ENCODE assay signal across 8 mouse cellular contexts in the genomic region with DNA sequence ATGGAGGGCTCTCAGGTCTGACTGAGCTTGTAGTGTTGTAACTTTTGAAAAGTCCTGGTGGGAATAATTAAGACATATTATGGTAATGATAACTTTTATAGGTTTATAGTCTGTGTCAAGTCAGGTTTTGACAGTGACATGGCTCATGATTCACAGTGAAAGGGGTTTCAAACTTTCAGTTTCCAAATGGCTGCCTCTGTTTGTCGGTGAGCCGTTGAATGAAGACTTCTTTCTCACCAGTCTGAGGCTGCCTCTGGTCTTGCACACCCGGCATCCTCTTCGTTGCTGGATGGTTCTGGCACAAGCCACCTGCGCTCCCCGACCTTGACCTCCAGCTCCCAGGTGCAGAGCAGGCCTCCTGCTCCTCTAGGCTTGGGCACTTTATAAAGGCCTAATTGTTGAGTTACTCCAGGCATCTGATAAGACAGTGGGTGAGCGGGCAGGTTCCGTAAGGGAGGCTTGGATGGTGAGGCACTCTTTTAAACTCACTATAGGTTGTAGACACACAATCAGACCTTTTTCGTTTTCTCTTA. TPM values are rescaled to one million over a fixed set of nuclear protein-coding genes. Genes with fewer than 3 reads are reported as not detected.
A peak's percentile ranks its signal among the peaks of the same experiment; 100 is the strongest.
DNase-seq lines count a peak whose midpoint lies in the region; ATAC-seq and TF ChIP-seq lines count a peak whose summit lies in the region.

No protein-coding gene starts in this region.

- H3K4me1 ChIP-seq in lung, postnatal 0 days (ENCODE audit: insufficient read depth, low read depth, low read length): peaks cover 15% of the 10 kb centered on the region; the same call in 1 of the 2 replicates
- H3K4me1 ChIP-seq in forebrain, embryonic 11.5 days (replicated peaks; ENCODE audit: control insufficient read depth, insufficient read depth, low read length): peaks cover 42% of the 10 kb centered on the region
- peaks cover 15% of the 10 kb centered on the region for H3K4me1 ChIP-seq in limb, embryonic 11.5 days (ENCODE audit: control insufficient read depth, insufficient read depth, low read length)
- peaks cover 40% of the 10 kb centered on the region for H3K4me1 ChIP-seq in small intestine, adult 2 months (ENCODE audit: control insufficient read depth, insufficient read depth, insufficient read length, low read length)

- no peak for TF ChIP-seq POLR2A in small intestine, adult 2 months (IDR thresholded peaks at IDR 0.05; ENCODE audit: low read depth, low read length)

- no peak overlapping the region for H3K9ac ChIP-seq in lung, postnatal 0 days (replicated peaks; ENCODE audit: low read depth)
- H3K9ac ChIP-seq in forebrain, embryonic 11.5 days (ENCODE audit: low read length): peak overlapping the region; percentile 92
- no peak overlapping the region for H3K9ac ChIP-seq in limb, embryonic 11.5 days (ENCODE audit: low read length)

- H3K27ac ChIP-seq in lung, postnatal 0 days (ENCODE audit: low read length): no peak overlapping the region
- H3K27ac ChIP-seq in forebrain, embryonic 11.5 days (ENCODE audit: low read depth, low read length): peak overlapping the region; percentile 73
- H3K27ac ChIP-seq in limb, embryonic 11.5 days (replicated peaks; ENCODE audit: low read depth, low read length): no peak overlapping the region
- peak overlapping the region; percentile 94 for H3K27ac ChIP-seq in small intestine, adult 2 months (ENCODE audit: insufficient read depth, low read depth, low read length)

- TF ChIP-seq CTCF in lung, postnatal 0 days (IDR thresholded peaks at IDR 0.05): no peak
- 0 out of 2 replicates have a peak, but pooled peaks have one; percentile 7 for TF ChIP-seq CTCF in small intestine, adult 2 months (IDR thresholded peaks at IDR 0.05; ENCODE audit: extremely low read depth, insufficient read length, insufficient replicate concordance, low read depth, low read length)

- H3K27me3 ChIP-seq in lung, postnatal 0 days (replicated peaks; ENCODE audit: insufficient read depth, low read length): no peaks in the 10 kb centered on the region
- H3K27me3 ChIP-seq in forebrain, embryonic 11.5 days (ENCODE audit: control insufficient read depth, insufficient read depth, low read length): no peaks in the 10 kb centered on the region
- no peaks in the 10 kb centered on the region for H3K27me3 ChIP-seq in limb, embryonic 11.5 days (ENCODE audit: control insufficient read depth, insufficient read depth, low read length)
- H3K27me3 ChIP-seq in small intestine, adult 2 months (ENCODE audit: control insufficient read depth, insufficient read depth, low read length): no peaks in the 10 kb centered on the region

- no peak for TF ChIP-seq EP300 in lung, postnatal 0 days (IDR thresholded peaks at IDR 0.05)

- no peaks in the 10 kb centered on the region for H3K9me3 ChIP-seq in lung, postnatal 0 days (ENCODE audit: low read length)
- H3K9me3 ChIP-seq in forebrain, embryonic 11.5 days (ENCODE audit: control insufficient read depth, low read length): no peaks in the 10 kb centered on the region
- no peaks in the 10 kb centered on the region for H3K9me3 ChIP-seq in limb, embryonic 11.5 days (ENCODE audit: control insufficient read depth, low read length)

- H3K36me3 ChIP-seq in lung, postnatal 0 days (ENCODE audit: insufficient read depth, low read length): no peaks in the 10 kb centered on the region
- no peaks in the 10 kb centered on the region for H3K36me3 ChIP-seq in forebrain, embryonic 11.5 days (ENCODE audit: control insufficient read depth, insufficient read depth, low read length)
- no peaks in the 10 kb centered on the region for H3K36me3 ChIP-seq in limb, embryonic 11.5 days (ENCODE audit: control insufficient read depth, insufficient read depth, low read length)
- 0 out of 2 replicates have a peak, but pooled peaks cover 1% of the 10 kb centered on the region for H3K36me3 ChIP-seq in small intestine, adult 2 months (ENCODE audit: control insufficient read depth, insufficient read depth, low read length)

- peak overlapping the region; percentile 84 for H3K4me2 ChIP-seq in lung, postnatal 0 days (replicated peaks; ENCODE audit: low read depth, low read length)
- peak overlapping the region; percentile 93 for H3K4me2 ChIP-seq in forebrain, embryonic 11.5 days (ENCODE audit: low read depth, low read length, severe bottlenecking)
- 0 out of 2 replicates have a peak overlapping the region, but pooled peaks have one; percentile 96 for H3K4me2 ChIP-seq in limb, embryonic 11.5 days (ENCODE audit: low read depth, severe bottlenecking)

- no peak overlapping the region for H3K4me3 ChIP-seq in lung, postnatal 0 days (ENCODE audit: low read depth, low read length)
- H3K4me3 ChIP-seq in forebrain, embryonic 11.5 days (ENCODE audit: low read depth, low read length): peak overlapping the region; percentile 89
- H3K4me3 ChIP-seq in limb, embryonic 11.5 days (ENCODE audit: low read depth, low read length): no peak overlapping the region
- peak overlapping the region; percentile 59 for H3K4me3 ChIP-seq in small intestine, adult 2 months (ENCODE audit: low read depth, low read length)

- ATAC-seq in lung, postnatal 0 days: no peak
- ATAC-seq in forebrain, embryonic 11.5 days (replicated peaks; ENCODE audit: low FRiP score): no peak
- no peak for ATAC-seq in limb, embryonic 11.5 days (ENCODE audit: insufficient number of reproducible peaks, low FRiP score, low TSS enrichment, low read depth)

- no peak for DNase-seq in lung, postnatal 0 days (ENCODE audit: low spot score)
- DNase-seq in lung, postnatal 14 days: no peak
- DNase-seq in forebrain, embryonic 11.5 days (ENCODE audit: low spot score): no peak
- DNase-seq in limb, embryonic 11.5 days (ENCODE audit: low spot score): no peak
- DNase-seq in T-cell, adult 2 months (ENCODE audit: low spot score): no peak
- DNase-seq in ovary, postnatal 36 days (ENCODE audit: low spot score): no peak
- no peak for DNase-seq in yolk sac, embryonic 10.5 days (ENCODE audit: low spot score)

- 65% methylated on average over 9 of the region's 9 CpGs for WGBS in lung, postnatal 0 days
- 47% methylated on average over 9 of the region's 9 CpGs for WGBS in forebrain, embryonic 11.5 days
- WGBS in limb, embryonic 11.5 days: 81% methylated on average over 9 of the region's 9 CpGs
- WGBS in small intestine, adult 2 months: 18% methylated on average over 9 of the region's 9 CpGs

RNA-seq across cellular contexts. Expression of gene Trak1, which starts 2.0 kb away (rescaled TPM):
- polyA plus RNA-seq in lung, postnatal 0 days (2015; fragmentation: Nextera tagmentation; extraction: Ambion mirVana): 27.1 and 28.6 TPM in 2 replicates
- polyA plus RNA-seq in forebrain, embryonic 11.5 days (2014; fragmentation: Nextera tagmentation; extraction: Ambion mirVana): 33.5 and 36.4 TPM in 2 replicates
- polyA plus RNA-seq in limb, embryonic 11.5 days (2014; fragmentation: Nextera tagmentation; extraction: Ambion mirVana): 9.3 and 11.7 TPM in 2 replicates
- polyA plus RNA-seq in small intestine, adult 2 months (2012; rRNA removed): 55.4 and 99.8 TPM in 2 replicates

RNA-seq across cellular contexts. Expression of gene Ulk4, which starts 22.3 kb away (rescaled TPM):
- polyA plus RNA-seq in lung, postnatal 0 days (2015; fragmentation: Nextera tagmentation; extraction: Ambion mirVana): 117 and 122 TPM in 2 replicates
- polyA plus RNA-seq in forebrain, embryonic 11.5 days (2014; fragmentation: Nextera tagmentation; extraction: Ambion mirVana): 144 and 163 TPM in 2 replicates
- polyA plus RNA-seq in limb, embryonic 11.5 days (2014; fragmentation: Nextera tagmentation; extraction: Ambion mirVana): 147 and 159 TPM in 2 replicates
- polyA plus RNA-seq in small intestine, adult 2 months (2012; rRNA removed): 0.51 and 0.65 TPM in 2 replicates

Comparison
In these comparisons a context has a peak if more than half of its experiments do, and no peak if none do; other contexts are left out.
1. H3K27ac ChIP-seq: peak in forebrain, embryonic 11.5 days (single experiment) and small intestine, adult 2 months (single experiment); none in lung, postnatal 0 days (single experiment) and limb, embryonic 11.5 days (single experiment).
2. H3K4me3 ChIP-seq: peak in forebrain, embryonic 11.5 days (single experiment) and small intestine, adult 2 months (single experiment); none in lung, postnatal 0 days (single experiment) and limb, embryonic 11.5 days (single experiment).
3. RNA of gene Ulk4, which starts 22.3 kb away (polyA plus RNA-seq): 144 to 163 TPM in forebrain, embryonic 11.5 days, 147 to 159 TPM in limb, embryonic 11.5 days and 117 to 122 TPM in lung, postnatal 0 days; 0.51 to 0.65 TPM in small intestine, adult 2 months; every median in the first group is over 10 times any median in the second.
4. Peak in every context shown above with its lines, with median percentiles within 50 percentile points of each other: H3K4me2 ChIP-seq.